Mouse (Mus musculus): ENCODE results near the gene Slc25a44. TPM values are rescaled to one million over a fixed set of nuclear protein-coding genes. Genes with fewer than 3 reads are reported as not detected.

Slc25a44 gene
- total RNA-seq (2015) (11.4 and 11.6 TPM in 2 replicates), total RNA-seq (2017) (17.4 and 18.7 TPM in 2 replicates)

DNA sequence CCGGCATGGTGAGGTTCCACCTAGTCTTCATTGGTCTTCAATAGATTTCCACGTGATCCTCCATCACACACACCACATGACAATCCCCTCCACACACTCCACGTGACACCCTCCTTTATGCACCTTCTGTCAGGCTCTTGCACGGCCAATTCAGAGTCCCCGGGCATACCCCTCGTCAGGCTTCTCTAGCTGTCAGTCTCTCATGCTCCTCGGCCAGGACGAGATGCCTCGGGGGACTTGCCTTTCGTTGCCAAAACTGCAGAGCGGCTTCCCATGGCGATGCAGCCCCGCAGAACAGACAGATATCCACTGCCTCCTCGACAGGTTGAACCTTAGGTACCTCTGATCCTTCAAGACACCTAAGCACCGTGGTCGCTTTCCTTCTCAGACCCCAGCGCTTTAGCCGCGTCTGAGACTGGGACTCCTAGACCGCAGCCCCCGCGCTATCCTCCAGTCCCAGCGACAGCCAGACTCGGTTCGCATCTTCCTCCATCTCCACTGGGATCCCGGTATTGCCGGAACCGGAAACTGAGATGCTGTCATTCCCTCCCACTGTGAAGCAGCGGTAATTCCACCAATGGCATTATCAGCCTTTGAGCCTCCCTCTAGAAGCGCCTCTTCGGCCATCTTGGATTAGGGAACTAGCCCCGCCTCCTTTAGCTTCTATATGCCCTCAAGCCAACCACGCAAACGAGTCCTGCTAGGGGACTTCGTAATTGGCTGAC, at the start of gene Slc25a44:
Slc25a44 (minus strand) TSS at position 535 of the 725 bp plus-strand sequence.
- peak; percentile 88 for ATAC-seq (ENCODE audit: poor library complexity, severe bottlenecking)

DNA sequence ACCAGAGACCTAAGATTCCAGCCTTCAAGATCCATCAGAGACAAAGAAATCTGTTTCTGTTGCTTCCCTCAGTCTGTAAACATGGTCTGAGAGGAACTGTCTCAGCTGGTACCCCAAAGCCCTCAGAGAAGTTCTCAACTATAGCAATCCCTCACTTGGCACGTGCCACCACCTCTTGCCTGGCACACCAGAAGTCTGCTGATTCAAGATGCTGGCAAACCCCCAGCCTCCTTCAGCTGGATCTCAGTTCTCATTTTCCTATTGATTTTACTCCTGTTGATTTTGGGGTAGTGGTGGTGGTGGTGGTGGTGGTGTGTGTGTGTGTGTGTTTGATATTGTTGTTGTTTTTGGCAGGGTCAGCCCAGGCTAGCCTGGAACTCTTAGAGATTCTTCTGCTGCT, 48.6 kb upstream of the Slc25a44 start:
- ATAC-seq (ENCODE audit: poor library complexity, severe bottlenecking), result no peak

DNA sequence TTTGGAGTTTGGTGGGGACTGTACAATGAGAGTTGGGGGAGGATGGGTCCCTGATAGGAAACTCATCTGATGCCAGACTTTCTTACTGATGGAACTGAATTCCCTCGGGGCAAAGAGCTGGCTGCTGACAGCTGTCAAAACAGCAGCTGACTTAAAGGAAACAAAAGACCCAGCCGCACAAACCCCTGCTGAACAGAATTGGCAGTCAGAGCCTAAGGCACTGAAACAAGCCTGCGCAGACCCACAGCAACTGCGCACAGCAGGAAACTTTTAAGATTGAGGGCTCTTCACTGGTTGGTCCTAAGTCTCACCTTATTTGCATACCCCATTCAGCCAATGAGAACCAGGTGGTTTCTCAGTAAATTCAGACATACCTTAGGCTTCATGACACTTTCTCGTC, 48.1 kb upstream of the Slc25a44 start:
- ATAC-seq (ENCODE audit: poor library complexity, severe bottlenecking), result no peak

DNA sequence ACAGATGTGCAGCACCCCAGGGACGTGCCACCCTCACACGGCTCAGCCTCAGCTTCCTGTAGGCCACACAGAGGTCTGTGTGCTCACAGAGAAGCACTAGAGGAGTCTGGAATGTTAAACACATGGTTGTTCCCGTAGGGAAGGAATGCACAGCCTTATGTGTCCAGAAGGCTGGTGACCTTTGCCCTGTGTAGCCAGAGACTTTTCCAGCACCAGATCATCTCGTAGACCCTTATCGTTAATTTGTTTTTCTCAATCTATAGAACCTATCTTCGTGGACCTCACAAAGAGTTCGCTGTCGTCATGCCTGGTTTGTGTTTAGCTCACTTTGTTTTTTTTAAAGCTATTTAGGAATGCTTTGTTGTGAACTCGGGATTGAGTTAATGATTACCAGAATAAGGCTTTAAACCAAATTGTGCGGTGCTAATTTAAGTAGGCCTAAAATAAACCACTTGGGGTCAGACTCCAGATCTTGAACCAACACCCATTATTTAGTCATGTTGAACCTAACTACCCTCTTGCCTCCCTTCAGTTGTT, 46.1 kb upstream of the Slc25a44 start:
- ATAC-seq (ENCODE audit: poor library complexity, severe bottlenecking), result no peak

DNA sequence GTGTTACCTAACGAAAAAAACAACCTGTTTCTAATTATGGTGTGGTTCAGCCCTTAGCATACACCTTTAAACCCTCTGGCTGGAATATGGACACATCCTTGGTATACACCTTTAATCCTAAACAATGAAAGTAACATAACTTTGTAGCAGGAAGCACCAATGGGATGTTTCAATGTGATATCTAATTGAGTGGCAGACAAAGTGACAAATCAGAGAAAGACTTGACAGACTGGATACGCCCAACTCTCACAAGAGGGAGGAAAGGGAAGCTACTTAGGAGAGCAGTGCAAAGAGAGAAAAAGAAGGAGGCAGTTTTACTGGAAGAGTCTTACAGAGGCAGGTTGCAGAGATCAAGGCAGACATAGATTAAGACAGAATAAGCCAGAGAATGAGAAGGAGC, 44.5 kb upstream of the Slc25a44 start:
- no peak for ATAC-seq (ENCODE audit: poor library complexity, severe bottlenecking)

DNA sequence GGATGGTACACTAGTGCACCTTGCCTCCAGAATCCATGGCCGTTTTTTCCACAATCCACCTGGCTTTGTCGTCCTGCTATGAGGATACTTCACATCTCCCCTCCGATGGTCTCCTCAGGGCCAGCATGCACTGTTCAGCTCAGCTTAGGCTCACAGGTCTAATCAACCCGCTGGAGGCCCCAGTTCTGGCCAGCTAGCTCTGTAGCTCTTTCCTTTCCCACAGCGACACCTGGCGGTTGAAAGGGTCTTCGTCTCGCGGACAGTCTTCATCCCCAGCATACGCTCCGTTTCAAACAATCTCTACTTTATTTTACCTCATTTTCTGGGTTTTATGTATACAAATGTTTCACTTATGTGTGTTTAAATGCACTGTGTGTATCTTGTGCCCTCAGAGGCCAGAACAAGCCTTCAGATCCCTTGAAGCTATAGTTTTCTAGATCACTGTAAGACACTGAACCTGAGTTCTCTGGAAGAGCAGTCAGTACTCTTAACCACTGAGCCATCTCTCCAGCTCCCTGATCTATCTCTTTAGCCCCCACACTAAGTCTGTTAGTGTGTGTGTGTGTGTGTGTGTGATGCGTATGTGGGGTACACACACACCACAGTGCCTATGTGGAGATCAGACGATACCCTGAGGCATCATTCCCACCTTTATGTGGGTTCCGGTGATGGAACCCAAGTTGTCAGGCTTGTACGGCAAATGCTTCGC, 42.3 kb upstream of the Slc25a44 start:
- ATAC-seq (ENCODE audit: poor library complexity, severe bottlenecking), result peak; percentile 88

DNA sequence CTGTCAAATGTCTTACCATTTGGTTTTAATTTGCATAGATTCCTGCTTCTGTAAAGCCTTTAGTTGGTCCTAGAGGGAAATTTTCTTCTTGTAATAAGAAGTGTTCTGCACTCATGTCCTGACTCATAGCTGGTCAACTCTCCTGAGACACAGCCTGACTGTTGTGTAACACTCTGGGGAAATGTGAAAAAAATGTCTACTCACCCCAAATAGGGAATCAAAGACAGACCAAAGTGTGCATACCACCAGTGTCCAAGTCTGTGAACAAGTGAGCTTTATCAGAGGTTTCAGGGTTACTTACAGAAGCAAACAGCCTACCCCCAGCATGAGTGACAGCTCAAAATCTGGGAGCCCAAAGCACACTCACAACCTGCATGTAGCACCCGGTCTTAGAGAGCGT, 40.2 kb upstream of the Slc25a44 start:
- ATAC-seq (ENCODE audit: poor library complexity, severe bottlenecking), result peak; percentile 82

DNA sequence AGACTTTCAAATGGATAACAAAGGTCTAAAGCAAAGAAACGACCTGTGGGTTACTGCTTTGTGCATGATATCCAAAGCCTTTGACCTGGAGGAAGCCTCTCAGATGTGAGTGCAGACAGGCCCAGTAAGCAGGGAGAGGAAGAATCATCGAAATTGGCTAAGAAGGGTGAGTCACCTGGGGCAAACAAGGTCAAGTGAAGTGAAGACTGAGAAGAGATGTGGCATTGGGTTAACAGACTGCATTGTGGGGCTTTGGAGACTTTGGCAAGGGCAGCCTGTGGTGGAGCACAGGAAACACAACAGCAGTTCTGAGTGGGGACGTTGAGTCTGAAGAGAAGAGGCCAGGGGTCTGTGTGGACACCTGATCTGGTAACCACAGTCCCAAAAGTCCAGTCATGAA, 39.5 kb upstream of the Slc25a44 start:
- ATAC-seq (ENCODE audit: poor library complexity, severe bottlenecking), result peak; percentile 46

DNA sequence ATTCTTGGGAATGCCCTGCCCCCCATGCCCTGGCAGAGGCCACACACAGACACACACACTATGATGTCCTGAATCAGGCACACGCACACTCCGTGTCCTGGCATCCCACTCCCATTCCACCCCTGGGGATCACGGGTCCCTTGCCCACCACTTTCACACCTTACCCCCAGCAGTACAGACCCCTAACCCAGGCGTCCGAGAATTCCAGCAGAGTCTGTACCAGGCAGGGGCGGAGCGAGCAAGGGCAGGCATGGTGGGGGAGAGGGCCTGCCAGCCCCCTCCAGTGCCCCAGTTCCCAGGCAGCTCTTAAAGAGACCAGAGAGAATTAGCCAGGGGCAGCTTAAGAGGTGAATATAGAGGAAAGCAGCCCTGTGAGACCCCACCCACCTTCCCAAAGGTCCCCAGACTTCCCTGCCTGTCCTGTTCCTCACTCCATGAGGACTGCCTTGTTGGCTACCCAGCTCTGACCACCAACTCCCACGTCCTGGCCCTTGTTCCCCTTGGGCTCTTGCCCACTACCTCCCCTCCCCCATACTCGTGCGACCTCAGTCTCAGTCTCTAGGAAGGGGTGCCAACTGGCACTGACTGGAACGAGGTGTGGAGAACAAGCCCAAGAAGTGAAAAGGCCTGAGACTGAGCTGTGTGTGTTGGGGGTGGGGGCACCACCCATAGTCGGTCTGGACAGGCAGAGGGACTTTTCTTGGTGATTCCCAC, 36.2 kb upstream of the Slc25a44 start, which contains the start of gene Sema4a:
Sema4a (minus strand) TSS at position 200 of the 714 bp plus-strand sequence.
- no peak for ATAC-seq (ENCODE audit: poor library complexity, severe bottlenecking)

DNA sequence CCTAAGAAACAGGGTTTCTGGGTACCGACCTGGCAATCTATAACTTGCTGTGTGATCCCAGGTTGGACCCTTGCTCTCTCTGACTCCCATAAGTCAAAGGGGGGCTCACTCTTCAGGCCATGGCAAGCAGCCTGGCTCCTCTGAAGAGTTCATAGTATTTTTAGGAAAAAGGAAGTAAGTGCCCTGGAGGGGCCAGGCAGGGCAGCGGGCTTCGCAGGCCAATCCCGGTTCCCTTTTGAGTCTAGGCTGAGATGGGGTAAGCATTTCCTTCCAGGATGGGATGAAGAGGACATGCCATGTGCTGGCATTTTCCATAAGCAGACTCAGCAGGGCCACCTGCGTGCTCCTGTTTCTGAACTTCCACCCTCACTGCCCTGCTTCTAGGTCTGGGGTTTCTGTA, 35.1 kb upstream of the Slc25a44 start:
- peak; percentile 63 for ATAC-seq (ENCODE audit: poor library complexity, severe bottlenecking)

DNA sequence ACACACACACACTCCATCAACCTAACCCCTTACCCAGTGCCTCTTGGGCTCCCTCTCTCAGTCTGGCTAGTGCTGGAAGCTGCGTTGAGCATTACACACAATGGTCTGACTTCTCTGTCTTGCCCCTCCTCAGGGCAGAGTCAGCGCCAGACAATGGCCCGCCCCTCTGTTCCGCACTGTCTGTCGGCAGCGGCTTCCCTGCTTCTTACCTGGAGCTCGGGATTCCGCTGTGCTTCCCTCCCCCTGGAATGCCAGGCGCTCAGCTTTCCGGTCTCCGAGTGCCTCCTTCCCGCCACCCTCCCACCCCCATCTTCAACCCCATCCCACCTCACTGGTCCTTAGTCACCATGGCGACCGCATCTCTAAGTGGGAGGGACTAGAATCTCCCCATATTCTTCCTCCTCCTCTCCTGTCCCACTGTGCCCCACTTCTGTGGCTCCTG, 33.9 kb upstream of the Slc25a44 start:
- no peak for ATAC-seq (ENCODE audit: poor library complexity, severe bottlenecking)

DNA sequence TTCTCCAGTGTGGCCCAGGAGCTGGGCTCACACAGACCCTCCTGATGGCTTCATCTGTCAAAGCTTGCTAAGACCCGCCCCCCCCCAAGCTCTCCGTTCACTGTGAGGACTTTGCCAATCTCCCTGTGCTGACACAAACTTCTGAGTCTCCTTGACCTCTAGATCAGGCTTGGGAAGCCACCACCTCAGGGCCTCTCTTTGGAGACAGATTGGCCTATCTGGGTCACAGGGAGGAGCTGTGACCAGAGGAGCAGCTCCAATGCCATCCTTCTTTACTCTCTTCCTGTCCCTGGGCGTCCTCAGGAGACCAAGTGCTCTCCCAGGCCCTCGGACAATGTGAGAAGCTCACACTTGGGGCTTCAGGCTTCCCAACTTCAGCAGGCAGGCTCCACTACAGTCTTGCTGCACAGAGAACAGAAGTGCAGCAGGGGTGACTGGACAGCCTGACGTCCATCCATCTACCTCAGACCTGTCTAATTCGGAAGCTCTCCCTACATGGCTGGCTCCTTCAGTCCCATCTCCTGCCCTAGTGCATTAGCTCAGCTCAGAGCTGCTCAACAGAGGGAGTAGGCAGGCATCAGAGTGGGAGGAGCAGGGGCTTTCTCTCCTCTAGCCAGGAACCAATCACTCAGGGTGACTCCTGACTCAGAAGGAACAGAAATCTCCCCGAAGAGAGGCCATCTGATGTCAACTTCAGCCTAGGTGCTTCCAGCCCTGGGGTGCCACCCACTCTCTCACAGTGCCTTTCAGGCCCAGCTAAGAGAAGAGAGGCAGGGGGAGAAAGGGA, 32.0 kb upstream of the Slc25a44 start:
- no peak for ATAC-seq (ENCODE audit: poor library complexity, severe bottlenecking)

DNA sequence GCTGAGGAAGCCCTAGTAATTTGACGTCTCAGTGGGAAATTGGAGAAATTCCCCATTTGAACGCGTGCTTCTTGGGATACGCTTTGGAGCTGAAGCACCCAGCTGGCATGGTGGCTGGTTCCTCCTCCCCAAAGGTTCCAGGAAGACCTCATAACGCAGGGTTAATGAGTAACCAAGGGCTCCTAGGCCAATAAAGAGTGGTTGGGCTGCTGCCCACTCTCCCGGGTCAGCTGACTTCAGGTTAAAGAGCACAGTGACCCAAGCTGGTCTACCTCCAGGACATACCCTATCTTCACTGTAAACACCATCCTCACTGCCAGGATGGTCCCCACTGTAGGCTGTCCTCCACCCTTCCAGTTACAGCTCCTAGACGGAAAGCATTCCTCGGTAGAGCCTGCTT, 31.4 kb upstream of the Slc25a44 start:
- ATAC-seq (ENCODE audit: poor library complexity, severe bottlenecking), result no peak

DNA sequence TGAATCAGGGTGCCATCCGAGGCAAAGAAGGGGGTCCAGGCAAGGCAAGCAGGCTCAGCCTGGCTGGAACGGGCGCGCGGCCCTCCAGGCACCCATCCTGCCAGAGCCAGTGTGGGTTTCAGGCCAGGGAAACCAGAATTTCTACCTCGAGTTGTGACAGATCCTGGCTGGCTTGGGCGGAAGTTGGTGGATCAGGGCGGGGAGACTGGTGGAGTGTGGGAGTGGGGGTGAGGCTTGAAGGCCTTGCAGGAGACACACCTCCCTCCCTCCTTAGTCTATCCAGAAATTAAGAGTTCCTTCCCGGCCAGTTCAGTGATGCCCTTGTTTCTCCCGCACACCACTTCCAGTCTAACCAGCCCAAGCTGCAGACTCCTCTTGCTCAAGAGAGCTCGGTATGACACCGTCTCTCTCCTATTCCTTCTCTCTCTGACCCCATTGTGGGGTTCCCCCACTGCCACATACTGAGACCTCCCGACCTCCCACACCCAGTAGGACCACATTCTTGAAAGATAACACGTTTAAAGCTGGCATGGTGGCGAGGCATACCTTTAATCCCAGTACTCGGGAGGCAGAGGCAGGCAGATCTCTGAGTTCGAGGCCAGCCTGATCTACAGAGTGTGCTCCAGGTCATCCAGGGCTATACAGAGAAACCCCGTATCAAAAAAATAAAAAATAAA, 30.8 kb upstream of the Slc25a44 start:
- peak; percentile 39 for ATAC-seq (ENCODE audit: poor library complexity, severe bottlenecking)

DNA sequence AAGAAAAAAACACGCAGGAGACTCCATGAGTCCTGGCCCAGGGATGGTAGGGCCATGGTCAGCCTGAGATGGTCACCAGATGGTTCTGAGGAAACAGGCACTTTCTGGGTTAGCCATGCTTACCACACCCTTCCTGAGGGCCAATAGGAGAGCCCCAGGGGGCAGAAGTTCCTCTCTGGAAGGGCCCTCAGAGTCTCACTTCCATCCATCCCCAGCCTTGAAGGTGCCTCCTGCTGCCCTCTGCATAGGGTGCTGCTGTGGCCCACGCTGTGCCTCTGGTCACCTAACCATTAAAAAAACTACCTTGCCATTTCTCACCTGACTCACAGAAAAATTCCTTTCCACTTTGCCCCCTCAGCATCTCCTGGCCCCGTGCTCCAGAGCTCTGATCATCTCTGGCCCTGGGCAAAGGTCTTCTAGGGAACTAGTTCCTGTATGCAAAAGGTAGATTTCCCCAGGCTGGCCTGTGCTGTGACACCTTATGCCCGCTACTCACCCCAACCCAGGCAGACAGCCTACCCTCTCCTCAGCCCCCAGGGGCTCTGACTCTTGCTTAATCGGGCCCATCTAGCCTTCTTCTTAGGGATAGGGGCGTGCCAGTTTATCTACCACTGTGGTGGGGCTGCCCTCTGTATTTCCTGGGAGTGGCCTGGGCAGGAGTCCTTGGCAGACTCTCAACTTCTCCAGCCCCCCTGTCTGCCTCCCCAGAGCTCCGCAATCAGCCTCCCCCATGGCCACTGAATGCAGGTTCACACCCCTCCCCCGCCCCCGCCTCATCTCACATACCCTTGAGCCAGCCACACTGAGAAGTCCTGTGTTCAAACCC, 30.0 kb upstream of the Slc25a44 start:
- peak; percentile 70 for ATAC-seq (ENCODE audit: poor library complexity, severe bottlenecking)

DNA sequence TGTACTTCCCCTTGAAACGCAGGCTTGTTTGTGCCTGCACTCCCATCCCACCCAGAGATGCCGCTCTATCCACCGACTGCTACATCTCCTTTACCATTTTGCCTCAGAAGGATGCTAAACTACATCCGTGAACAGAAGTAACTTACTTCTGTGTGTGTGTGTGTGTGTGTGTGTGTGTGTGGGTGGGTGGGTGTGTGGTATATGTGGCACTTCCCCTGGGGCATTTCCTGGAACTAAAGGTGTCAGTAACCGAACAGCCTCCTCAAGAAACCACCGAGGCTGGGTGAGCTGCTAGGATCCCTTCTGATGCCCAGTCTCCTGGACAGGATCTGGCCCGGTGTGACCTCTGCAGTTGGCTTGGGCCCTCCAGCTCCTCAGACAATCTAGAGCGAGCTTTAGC, 29.0 kb upstream of the Slc25a44 start:
- peak; percentile 33 for ATAC-seq (ENCODE audit: poor library complexity, severe bottlenecking)

DNA sequence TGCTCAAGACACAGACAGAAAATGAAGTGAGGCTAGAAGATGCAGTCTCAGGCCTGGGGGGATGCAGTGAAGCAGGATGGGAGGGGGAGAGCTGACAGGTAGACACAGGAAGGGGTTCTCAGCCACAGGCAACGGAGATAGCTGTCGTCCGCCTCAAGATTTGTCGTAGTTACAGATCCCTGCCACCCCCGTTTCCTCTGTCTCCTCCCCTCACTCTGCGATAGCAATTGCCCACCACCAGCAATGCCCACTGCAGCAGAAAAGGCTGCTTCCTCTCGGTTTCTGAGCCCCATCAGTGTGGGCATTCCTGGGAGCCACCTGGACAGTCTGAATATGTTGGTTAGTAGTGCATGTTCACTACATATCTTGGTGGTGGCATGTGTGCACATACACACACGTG, 28.4 kb upstream of the Slc25a44 start:
- ATAC-seq (ENCODE audit: poor library complexity, severe bottlenecking), result no peak

DNA sequence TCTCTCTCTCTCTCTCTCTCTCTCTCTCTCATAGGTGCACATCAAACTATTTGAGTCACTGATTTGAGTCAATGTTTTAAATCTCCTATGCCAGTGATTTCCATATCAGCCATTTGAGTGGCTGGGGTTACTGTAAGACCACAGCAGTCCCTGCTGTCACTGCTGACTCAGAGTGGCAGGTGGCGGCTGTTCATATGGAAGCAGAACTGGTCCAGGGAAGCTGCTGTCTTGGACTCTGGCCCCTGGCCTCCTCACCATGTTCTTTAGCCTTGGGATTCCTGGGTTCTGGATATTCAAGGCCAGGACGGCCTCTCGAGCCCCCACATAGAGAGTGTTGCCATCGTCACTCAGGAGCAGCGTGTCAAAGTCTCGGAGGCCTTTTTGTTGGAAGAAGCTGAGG, 27.8 kb upstream of the Slc25a44 start:
- no peak for ATAC-seq (ENCODE audit: poor library complexity, severe bottlenecking)

DNA sequence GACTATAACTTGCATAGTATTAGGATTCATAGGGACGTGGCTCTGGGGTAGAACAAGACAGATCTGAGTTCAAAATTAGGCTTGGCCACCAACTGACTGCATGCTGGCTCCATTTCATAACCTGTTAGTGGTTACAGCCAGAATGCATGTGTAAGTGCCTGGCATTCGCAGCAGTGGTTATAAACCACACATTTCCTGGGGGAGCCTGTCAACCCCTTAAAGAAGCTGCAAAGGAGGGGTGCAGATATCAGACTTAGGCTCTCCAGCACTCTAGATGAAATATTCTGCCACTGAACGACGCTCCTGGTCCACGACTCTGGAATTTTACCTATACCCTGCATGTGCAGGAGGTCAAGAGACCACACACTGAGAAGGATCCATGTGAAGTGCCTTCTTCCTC, 27.3 kb upstream of the Slc25a44 start:
- no peak for ATAC-seq (ENCODE audit: poor library complexity, severe bottlenecking)
